Mouse (Mus musculus): ENCODE results near the gene Pi4ka.
"Not testable (repeated sequence)": the region's sequence is repeated elsewhere in the genome, so short reads cannot be mapped to it uniquely, and the experiment has no call there.

Gene Pi4ka

GRCm38 (mm10) chr16:17269872-17270271, 136.2 kb downstream of the Pi4ka start:
- DNase-seq, result no peak

GRCm38 (mm10) chr16:17267937-17268336, 138.2 kb downstream of the Pi4ka start:
- no peak for DNase-seq

- DNase-seq, result no peak
These were observed 140.0 kb downstream of the Pi4ka start for GRCm38 (mm10) chr16:17266113-17266512.

- DNase-seq, result no peak
These were observed 144.8 kb downstream of the Pi4ka start for GRCm38 (mm10) chr16:17261341-17261740.

GRCm38 (mm10) chr16:17258917-17259316, 147.2 kb downstream of the Pi4ka start:
- DNase-seq, result no peak

GRCm38 (mm10) chr16:17257359-17257821, 148.7 kb downstream of the Pi4ka start:
- DNase-seq, result peak; percentile 98

- DNase-seq, result no peak
These were observed 150.8 kb downstream of the Pi4ka start for GRCm38 (mm10) chr16:17255270-17255669.

GRCm38 (mm10) chr16:17254005-17254597, 152.0 kb downstream of the Pi4ka start:
- no peak for DNase-seq

- DNase-seq, result no peak
These were observed 153.3 kb downstream of the Pi4ka start for GRCm38 (mm10) chr16:17252841-17253240.

- DNase-seq, result no peak
These were observed 153.9 kb downstream of the Pi4ka start for GRCm38 (mm10) chr16:17252086-17252726.

- DNase-seq, result no peak
These were observed 154.6 kb downstream of the Pi4ka start for GRCm38 (mm10) chr16:17251539-17251938.

- no peak for DNase-seq
These were observed 157.0 kb downstream of the Pi4ka start for GRCm38 (mm10) chr16:17249135-17249534.

GRCm38 (mm10) chr16:17247727-17248126, 158.4 kb downstream of the Pi4ka start:
- peak; percentile 91 for DNase-seq

GRCm38 (mm10) chr16:17244996-17245395, 161.1 kb downstream of the Pi4ka start:
- no peak for DNase-seq

- DNase-seq, result no peak
These were observed 162.4 kb downstream of the Pi4ka start for GRCm38 (mm10) chr16:17243731-17244130.

GRCm38 (mm10) chr16:17239409-17239808, 166.7 kb downstream of the Pi4ka start:
- no peak for DNase-seq

GRCm38 (mm10) chr16:17237634-17238033, 168.5 kb downstream of the Pi4ka start:
- no peak for DNase-seq

GRCm38 (mm10) chr16:17234916-17235665, 171.0 kb downstream of the Pi4ka start:
- DNase-seq, result no peak

- DNase-seq, result peak; percentile 93
These were observed 171.6 kb downstream of the Pi4ka start for GRCm38 (mm10) chr16:17234499-17234895.

GRCm38 (mm10) chr16:17233702-17234498, 172.2 kb downstream of the Pi4ka start:
- DNase-seq, result peak; percentile 94

- DNase-seq, result peak; percentile 100
These were observed 173.1 kb downstream of the Pi4ka start, which contains the start of gene Hic2 for GRCm38 (mm10) chr16:17232794-17233701. Gene Hic2 (plus strand): TSS chr16:17233572.

- DNase-seq, result not testable (repeated sequence)
These were observed 174.6 kb downstream of the Pi4ka start for GRCm38 (mm10) chr16:17231523-17231922.

All from heart, adult 11 months (tissue).